Mouse (Mus musculus) heart, embryonic 13.5 days (tissue): ENCODE measurements around the gene Fam20a. TPM values are rescaled to one million over a fixed set of nuclear protein-coding genes. Genes with fewer than 3 reads are reported as not detected.
"Not testable (repeated sequence)": the region's sequence is repeated elsewhere in the genome, so short reads cannot be mapped to it uniquely, and the experiment has no call there.

Source experiments
- ATAC-seq: fragments of 200-750 bp; cut with Nextera tagmentation; 2 replicates; pipeline ENCODE4 v1.8.0; 2017; ENCODE audit warnings: moderate TSS enrichment; ENCODE audit not compliant: insufficient number of reproducible peaks, low FRiP score, low TSS enrichment; ENCODE audit errors: extremely low read depth
- H3K27ac ChIP-seq: fragments of 300-500 bp; sonication (generic); replicated peaks from 2 replicates; pipeline ENCODE4 v1.5.1; 2015; ENCODE audit warnings: moderate library complexity, mild to moderate bottlenecking, inconsistent platforms
- H3K27me3 ChIP-seq: fragments of 300-500 bp; sonication (generic); replicated peaks from 2 replicates; pipeline ENCODE4 v1.6.1; 2015; ENCODE audit warnings: mild to moderate bottlenecking, inconsistent platforms
- H3K36me3 ChIP-seq: fragments of 300-500 bp; sonication (generic); 2 replicates; pipeline ENCODE4 v1.6.1; 2015; ENCODE audit warnings: mild to moderate bottlenecking, inconsistent platforms
- H3K4me1 ChIP-seq: fragments of 300-500 bp; sonication (generic); 2 replicates; pipeline ENCODE4 v1.6.1; 2015; ENCODE audit warnings: inconsistent platforms
- H3K4me2 ChIP-seq: fragments of 300-500 bp; sonication (generic); 2 replicates; pipeline ENCODE4 v1.6.1; 2015; ENCODE audit warnings: inconsistent platforms, mild to moderate bottlenecking, moderate library complexity
- H3K4me3 ChIP-seq: fragments of 300-500 bp; sonication (generic); 2 replicates; pipeline ENCODE4 v1.5.1; 2015; ENCODE audit warnings: moderate library complexity, mild to moderate bottlenecking, inconsistent platforms
- H3K9ac ChIP-seq: fragments of 300-500 bp; sonication (generic); 2 replicates; pipeline ENCODE4 v1.6.1; 2015; ENCODE audit warnings: inconsistent platforms, mild to moderate bottlenecking, moderate library complexity
- H3K9me3 ChIP-seq: fragments of 300-500 bp; sonication (generic); 2 replicates; pipeline ENCODE4 v1.6.1; 2016; ENCODE audit warnings: inconsistent platforms
- WGBS: fragments of 180-500 bp; shearing (Covaris S2); methylation state at CpG from one replicate; pipeline ENCODE4 v1.1.7; 2015; ENCODE audit warnings: mixed read lengths; 5-methylcytosine and 5-hydroxymethylcytosine counted together
- polyA plus RNA-seq: library from polyadenylated mRNA; unstranded; fragments of >200 nt; fragmentation: Nextera tagmentation; extraction: Ambion mirVana; gene quantifications from 2 replicates; pipeline ENCODE4 v1.2.1, GENCODE M21; 2015

Gene Fam20a
- polyA plus RNA-seq, 1 experiment from 2014 or later, result 2.3 TPM

DNA sequence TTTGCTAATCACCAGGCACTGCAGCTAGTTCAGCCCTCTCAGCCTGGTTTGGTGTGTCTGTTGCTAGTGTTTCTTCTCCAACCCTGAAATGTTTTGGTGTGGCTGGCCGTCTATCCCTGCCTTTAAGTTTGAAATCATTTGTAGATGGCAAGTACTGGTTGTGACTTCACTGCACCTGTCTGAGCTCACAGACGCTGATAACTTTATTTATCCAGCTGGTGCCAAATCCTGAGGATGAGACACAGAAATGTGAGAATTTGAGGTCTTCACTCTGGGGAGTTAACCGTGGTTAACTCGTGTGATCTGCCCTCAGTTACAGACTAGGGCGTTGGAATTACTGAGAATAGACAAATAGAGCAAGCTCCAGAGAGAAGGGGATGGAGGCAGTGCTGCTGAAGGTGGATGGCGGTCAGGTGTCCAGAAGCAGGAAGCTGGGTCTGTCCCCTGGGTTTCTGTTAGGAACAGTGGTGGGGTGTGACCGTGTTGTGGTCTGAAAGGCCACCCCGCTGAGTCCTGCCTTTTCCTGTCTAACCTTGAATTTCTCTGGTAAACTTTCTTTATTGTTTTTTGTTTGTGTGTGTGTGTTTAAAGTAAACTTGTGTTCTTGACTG, 53.9 kb downstream of the Fam20a start:
- Histone ChIP-seq H3K4me1 (peaks cover 21% of the 10 kb centered on the region), H3K9ac (no peak overlapping the region), H3K9me3 (no peaks in the 10 kb centered on the region), H3K36me3 (peaks cover 86% of the 10 kb centered on the region), H3K4me2 (no peak overlapping the region), H3K27ac (no peak overlapping the region), H3K4me3 (no peak overlapping the region), H3K27me3 (no peaks in the 10 kb centered on the region)
- ATAC-seq, result no peak
- WGBS, result 80% methylated on average over 8 of the region's 8 CpGs

GRCm38 (mm10) chr11:109667371-109667770, 54.7 kb downstream of the Fam20a start:
- peaks cover 94% of the 10 kb centered on the region for H3K36me3 ChIP-seq

GRCm38 (mm10) chr11:109666411-109666810, 55.7 kb downstream of the Fam20a start:
- H3K4me3 ChIP-seq, result no peak overlapping the region
- H3K4me1 ChIP-seq, result peaks cover 5% of the 10 kb centered on the region; the same call in 1 of the 2 replicates
- H3K9me3 ChIP-seq, result no peaks in the 10 kb centered on the region
- H3K27ac ChIP-seq, result no peak overlapping the region
- no peak overlapping the region for H3K9ac ChIP-seq
- H3K36me3 ChIP-seq, result peaks cover 93% of the 10 kb centered on the region
- no peak for ATAC-seq
- H3K4me2 ChIP-seq, result no peak overlapping the region
- WGBS, result 94% methylated on average over 13 of the region's 13 CpGs
- H3K27me3 ChIP-seq, result no peaks in the 10 kb centered on the region

More at GRCm38 (mm10) chr11:109667371-109667770, 54.7 kb downstream of the Fam20a start:
- H3K9ac ChIP-seq, result no peak overlapping the region
- ATAC-seq, result no peak
- H3K4me1 ChIP-seq, result peaks cover 12% of the 10 kb centered on the region
- H3K27me3 ChIP-seq, result no peaks in the 10 kb centered on the region
- no peaks in the 10 kb centered on the region for H3K9me3 ChIP-seq
- no peak overlapping the region for H3K4me3 ChIP-seq
- 89% methylated on average over 19 of the region's 19 CpGs for WGBS
- H3K27ac ChIP-seq, result no peak overlapping the region
- H3K4me2 ChIP-seq, result no peak overlapping the region

GRCm38 (mm10) chr11:109665424-109665823, 56.7 kb downstream of the Fam20a start:
- WGBS, result 80% methylated on average over 6 of the region's 6 CpGs
- Histone ChIP-seq H3K27me3 (no peaks in the 10 kb centered on the region), H3K27ac (no peak overlapping the region)

DNA sequence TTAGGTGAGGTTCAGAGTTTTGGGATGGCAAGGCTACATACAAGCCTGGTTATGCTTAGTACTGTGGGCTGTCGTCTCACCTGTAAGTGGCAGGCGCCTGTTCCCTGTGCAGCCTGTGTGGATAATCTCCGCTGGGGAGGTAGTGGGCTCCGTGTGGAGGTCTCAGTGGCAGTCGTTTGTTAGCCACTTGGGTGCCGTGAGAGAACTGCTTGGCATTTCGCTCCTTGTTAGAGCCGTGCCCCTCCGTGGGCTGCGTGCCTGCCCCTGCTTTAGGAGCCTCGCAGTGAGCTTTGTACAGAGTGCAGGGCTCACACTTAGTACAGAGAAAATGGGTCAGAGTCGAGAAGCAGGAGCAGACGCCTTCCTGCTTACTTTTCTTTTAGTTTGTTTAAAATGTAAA, 57.8 kb downstream of the Fam20a start:
- H3K36me3 ChIP-seq, result peaks cover 97% of the 10 kb centered on the region
- no peak overlapping the region for H3K27ac ChIP-seq
- H3K27me3 ChIP-seq, result no peaks in the 10 kb centered on the region
- H3K4me2 ChIP-seq, result no peak overlapping the region
- no peak overlapping the region for H3K4me3 ChIP-seq
- WGBS, result 89% methylated on average over 13 of the region's 13 CpGs
- H3K9me3 ChIP-seq, result no peaks in the 10 kb centered on the region
- ATAC-seq, result no peak
- H3K9ac ChIP-seq, result no peak overlapping the region
- no peaks in the 10 kb centered on the region for H3K4me1 ChIP-seq

More at GRCm38 (mm10) chr11:109665424-109665823, 56.7 kb downstream of the Fam20a start:
- Histone ChIP-seq H3K36me3 (peaks cover 95% of the 10 kb centered on the region), H3K9me3 (no peaks in the 10 kb centered on the region), H3K4me2 (no peak overlapping the region), H3K9ac (no peak overlapping the region), H3K4me3 (no peak overlapping the region), H3K4me1 (peaks cover under 1% of the 10 kb centered on the region; the same call in 1 of the 2 replicates)
- no peak for ATAC-seq

DNA sequence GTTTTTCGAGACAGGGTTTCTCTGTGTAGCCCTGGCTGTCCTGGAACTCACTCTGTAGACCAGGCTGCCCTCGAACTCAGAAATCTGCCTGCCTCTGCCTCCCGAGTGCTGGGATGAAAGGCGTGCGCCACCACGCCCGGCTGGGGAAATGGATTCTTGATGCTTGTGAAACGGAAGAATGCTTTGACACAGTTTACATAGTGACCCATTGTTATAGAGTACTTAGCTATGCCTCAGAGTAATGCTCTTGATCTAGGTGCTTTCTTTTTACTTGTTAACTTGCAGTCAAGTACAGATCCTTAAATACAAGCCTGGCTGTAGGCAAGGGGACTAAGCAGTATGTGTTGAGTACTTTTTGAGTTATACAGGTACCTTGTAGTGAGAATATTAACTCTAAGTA, 61.6 kb downstream of the Fam20a start:
- not testable (repeated sequence) for H3K4me3 ChIP-seq, H3K27ac ChIP-seq, H3K9ac ChIP-seq, H3K4me2 ChIP-seq, H3K9me3 ChIP-seq, H3K27me3 ChIP-seq, ATAC-seq
- H3K36me3 ChIP-seq, result peaks cover 96% of the 10 kb centered on the region
- H3K4me1 ChIP-seq, result peaks cover 17% of the 10 kb centered on the region
- WGBS, result 87% methylated on average over 8 of the region's 8 CpGs

DNA sequence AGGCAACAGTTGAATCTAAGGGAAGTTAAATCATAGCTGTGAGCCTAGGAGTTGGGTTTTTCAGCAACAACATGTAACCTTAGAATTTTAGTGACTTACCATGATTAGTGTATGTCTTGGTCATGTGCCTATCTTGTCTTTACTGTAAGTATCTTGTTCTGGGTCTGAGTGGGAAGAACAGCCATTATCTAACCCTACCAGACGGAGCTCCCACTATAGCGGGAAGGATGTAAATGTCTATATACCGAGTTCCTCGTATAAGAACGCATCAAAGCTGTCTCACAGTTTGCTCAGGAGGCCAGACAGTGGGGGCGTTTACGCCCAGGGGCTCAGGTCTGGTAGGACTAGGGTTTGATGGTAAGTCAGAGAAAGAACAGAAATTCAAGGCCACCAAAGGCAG, 65.8 kb downstream of the Fam20a start:
- ATAC-seq, result no peak
- H3K4me3 ChIP-seq, result no peak overlapping the region
- 72% methylated on average over 7 of the region's 7 CpGs for WGBS
- peaks cover 78% of the 10 kb centered on the region for H3K36me3 ChIP-seq
- no peaks in the 10 kb centered on the region for H3K9me3 ChIP-seq
- no peaks in the 10 kb centered on the region for H3K27me3 ChIP-seq
- no peak overlapping the region for H3K27ac ChIP-seq
- no peak overlapping the region for H3K4me2 ChIP-seq
- no peak overlapping the region for H3K9ac ChIP-seq
- H3K4me1 ChIP-seq, result peaks cover 51% of the 10 kb centered on the region

DNA sequence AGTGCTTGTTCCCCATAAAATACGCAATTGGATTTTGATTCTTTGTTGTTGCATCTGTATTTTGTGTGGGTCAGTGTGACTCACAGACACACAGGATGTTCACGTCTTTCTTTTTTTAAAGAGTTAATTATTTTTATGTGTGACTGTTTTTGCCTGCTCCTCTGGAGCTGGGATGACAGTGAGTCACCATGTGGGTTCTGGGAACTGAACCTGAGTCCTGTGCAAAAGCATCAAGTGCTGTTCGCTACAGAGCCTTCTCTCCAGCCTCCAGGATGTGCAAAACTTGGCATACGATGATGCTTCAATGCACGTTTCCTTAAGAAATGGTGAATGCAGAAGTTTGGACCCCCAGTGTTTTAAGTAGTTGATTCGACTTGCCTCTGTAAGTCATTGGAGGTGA, 67.5 kb downstream of the Fam20a start:
- Histone ChIP-seq H3K4me3 (no peak overlapping the region), H3K9ac (no peak overlapping the region), H3K9me3 (no peaks in the 10 kb centered on the region), H3K27me3 (no peaks in the 10 kb centered on the region), H3K4me2 (no peak overlapping the region), H3K36me3 (peaks cover 61% of the 10 kb centered on the region), H3K27ac (no peak overlapping the region), H3K4me1 (peaks cover 57% of the 10 kb centered on the region)
- no peak for ATAC-seq
- WGBS, result 82% methylated on average over 6 of the region's 6 CpGs

DNA sequence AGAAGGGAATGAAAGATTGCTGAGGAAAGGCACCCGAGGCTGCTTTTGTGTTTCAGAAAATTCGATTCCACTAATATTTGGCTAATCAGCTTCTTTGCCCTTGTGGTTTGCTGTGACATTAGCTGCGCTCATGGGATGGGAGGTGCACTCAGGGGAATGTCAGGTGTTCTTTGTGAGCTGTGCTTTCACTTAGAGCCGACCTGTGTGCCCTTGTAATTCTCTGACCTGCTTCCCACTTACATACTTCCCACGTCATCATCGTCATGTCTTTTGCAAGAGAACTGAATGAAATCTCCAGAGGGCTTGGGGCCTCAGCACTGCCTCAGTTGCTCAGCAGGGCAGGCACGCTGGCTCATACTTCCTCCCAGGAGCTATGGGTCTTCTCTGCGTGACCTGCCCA, 68.9 kb downstream of the Fam20a start:
- WGBS, result 57% methylated on average over 8 of the region's 8 CpGs

GRCm38 (mm10) chr11:109652505-109652904, 69.6 kb downstream of the Fam20a start:
- H3K36me3 ChIP-seq, result peaks cover 44% of the 10 kb centered on the region
- no peaks in the 10 kb centered on the region for H3K27me3 ChIP-seq
- H3K9ac ChIP-seq, result peak overlapping the region; percentile 100
- H3K4me2 ChIP-seq, result peak overlapping the region; percentile 83
- peak overlapping the region; percentile 99 for H3K27ac ChIP-seq
- ATAC-seq, result no peak
- H3K4me1 ChIP-seq, result peaks cover 72% of the 10 kb centered on the region
- H3K4me3 ChIP-seq, result peak overlapping the region; percentile 97
- no peaks in the 10 kb centered on the region for H3K9me3 ChIP-seq
- 16% methylated on average over 6 of the region's 6 CpGs for WGBS

More for the DNA sequence above, 68.9 kb downstream of the Fam20a start:
- H3K4me3 ChIP-seq, result peak overlapping the region; percentile 97
- peak overlapping the region; percentile 100 for H3K9ac ChIP-seq
- ATAC-seq, result no peak
- H3K27me3 ChIP-seq, result no peaks in the 10 kb centered on the region
- no peaks in the 10 kb centered on the region for H3K9me3 ChIP-seq
- peak overlapping the region; percentile 83 for H3K4me2 ChIP-seq
- peak overlapping the region; percentile 60 for H3K27ac ChIP-seq
- H3K4me1 ChIP-seq, result peaks cover 70% of the 10 kb centered on the region
- peaks cover 51% of the 10 kb centered on the region for H3K36me3 ChIP-seq

GRCm38 (mm10) chr11:109651566-109652024, 70.5 kb downstream of the Fam20a start:
- peaks cover 65% of the 10 kb centered on the region for H3K4me1 ChIP-seq
- WGBS, result 1% methylated on average over 21 of the region's 21 CpGs
- no peak for ATAC-seq

More at GRCm38 (mm10) chr11:109651566-109652024, 70.5 kb downstream of the Fam20a start:
- Histone ChIP-seq H3K9ac (peak overlapping the region; percentile 100), H3K4me2 (peak overlapping the region; percentile 83), H3K27ac (peak overlapping the region; percentile 99), H3K27me3 (no peaks in the 10 kb centered on the region), H3K9me3 (no peaks in the 10 kb centered on the region), H3K4me3 (peak overlapping the region; percentile 97), H3K36me3 (peaks cover 35% of the 10 kb centered on the region)
